Mouse (Mus musculus) liver, embryonic 11.5 days (tissue): ENCODE results near the gene Zbed5. TPM values are rescaled to one million over a fixed set of nuclear protein-coding genes. Genes with fewer than 3 reads are reported as not detected.
A peak's percentile ranks its signal among the peaks of the same experiment; 100 is the strongest.
"Not testable (repeated sequence)": the region's sequence is repeated elsewhere in the genome, so short reads cannot be mapped to it uniquely, and the experiment has no call there.

Experiments used
- ATAC-seq: fragments of 200-750 bp; cut with Nextera tagmentation; replicated peaks from 2 replicates; pipeline ENCODE4 v1.8.0; 2017; ENCODE audit warnings: moderate number of reproducible peaks, mild to moderate bottlenecking, moderate TSS enrichment, moderate library complexity; ENCODE audit not compliant: low FRiP score
- DNase-seq: peaks from one replicate; pipeline ENCODE4 v3.0.0-alpha.2; 2017; ENCODE audit warnings: low spot score
- H3K27ac ChIP-seq: fragments of 300-500 bp; sonication (generic); 2 replicates; pipeline ENCODE4 v1.5.1; 2014; ENCODE audit warnings: mild to moderate bottlenecking, low read depth, low read length, control low read depth
- H3K27me3 ChIP-seq: fragments of 300-500 bp; sonication (generic); replicated peaks from 2 replicates; pipeline ENCODE4 v1.6.1; 2014; ENCODE audit warnings: low read length, mixed read lengths; ENCODE audit not compliant: control insufficient read depth, insufficient read depth
- H3K36me3 ChIP-seq: fragments of 300-500 bp; sonication (generic); 2 replicates; pipeline ENCODE4 v1.6.1; 2014; ENCODE audit warnings: mild to moderate bottlenecking, low read length, moderate library complexity, mixed read lengths; ENCODE audit not compliant: control insufficient read depth, insufficient read depth
- H3K4me1 ChIP-seq: fragments of 300-500 bp; sonication (generic); replicated peaks from 2 replicates; pipeline ENCODE4 v1.6.1; 2014; ENCODE audit warnings: low read length, mixed read lengths; ENCODE audit not compliant: control insufficient read depth, insufficient read depth
- H3K4me2 ChIP-seq: fragments of 300-500 bp; sonication (generic); 2 replicates; pipeline ENCODE4 v1.6.1; 2014; ENCODE audit warnings: mild to moderate bottlenecking, control low read depth, moderate library complexity
- H3K4me3 ChIP-seq: fragments of 300-500 bp; sonication (generic); 2 replicates; pipeline ENCODE4 v1.5.1; 2014; ENCODE audit warnings: low read depth, low read length, control low read depth
- H3K9ac ChIP-seq: fragments of 300-500 bp; sonication (generic); 2 replicates; pipeline ENCODE4 v1.6.1; 2014; ENCODE audit warnings: low read depth, low read length, control low read depth
- H3K9me3 ChIP-seq: fragments of 300-500 bp; sonication (generic); 2 replicates; pipeline ENCODE4 v1.6.1; 2016; ENCODE audit warnings: low read length, inconsistent platforms, mixed read lengths; ENCODE audit not compliant: control insufficient read depth
- WGBS: fragments of 180-500 bp; shearing (Covaris S2); extraction: QIAGEN DNeasy Blood & Tissue Kit; methylation state at CpG from one replicate; pipeline ENCODE4 v1.1.7; 2014; 5-methylcytosine and 5-hydroxymethylcytosine counted together
- polyA plus RNA-seq: library from polyadenylated mRNA; unstranded; fragments of >200 nt; fragmentation: Nextera tagmentation; extraction: Ambion mirVana; gene quantifications from 2 replicates; pipeline ENCODE4 v1.2.1, GENCODE M21; 2014

Gene Zbed5
- polyA plus RNA-seq, 1 experiment from 2014 or later, result 3.8 TPM

GRCm38 (mm10) chr5:129886911-129887636, 8.4 kb upstream of the Zbed5 start, which contains the start of gene Chchd2:
Gene Chchd2 (minus strand): TSS chr5:129887470.
- Histone ChIP-seq H3K4me3 (peak within 1 kb of the TSS; percentile 92), H3K27me3 (no peaks in the 10 kb centered on the region), H3K4me2 (peak within 1 kb of the TSS; percentile 85), H3K9me3 (no peaks in the 10 kb centered on the region), H3K36me3 (peaks cover 9% of the 10 kb centered on the region), H3K4me1 (peaks cover 5% of the 10 kb centered on the region), H3K27ac (peak within 1 kb of the TSS; percentile 98), H3K9ac (peak within 1 kb of the TSS; percentile 91)
- under 1% methylated on average over 46 of the region's 46 CpGs for WGBS
- DNase-seq (peak; percentile 88), ATAC-seq (peak; percentile 98)

- ATAC-seq, H3K4me2 ChIP-seq, H3K27ac ChIP-seq, H3K9ac ChIP-seq, H3K4me3 ChIP-seq, H3K36me3 ChIP-seq, DNase-seq, H3K4me1 ChIP-seq, H3K9me3 ChIP-seq, H3K27me3 ChIP-seq: not testable (repeated sequence)
- 77% methylated on average over 4 of the region's 7 CpGs for WGBS
Observed at GRCm38 (mm10) chr5:129890390-129890789, 5.1 kb upstream of the Zbed5 start.

GRCm38 (mm10) chr5:129898449-129898848, 2.9 kb downstream of the Zbed5 start, which contains the start of gene Phkg1:
Gene Phkg1 (minus strand): TSS chr5:129898549.
- H3K27ac ChIP-seq, result no peak within 1 kb of the TSS
- H3K9me3 ChIP-seq, result no peaks in the 10 kb centered on the region
- no peak within 1 kb of the TSS for H3K4me3 ChIP-seq
- ATAC-seq, result no peak
- no peak for DNase-seq
- H3K4me1 ChIP-seq, result peaks cover 7% of the 10 kb centered on the region; the same call in 1 of the 2 replicates
- no peak within 1 kb of the TSS for H3K4me2 ChIP-seq
- no peaks in the 10 kb centered on the region for H3K27me3 ChIP-seq
- no peak within 1 kb of the TSS for H3K9ac ChIP-seq
- no peaks in the 10 kb centered on the region for H3K36me3 ChIP-seq
- WGBS, result 89% methylated on average over 1 of the region's 1 CpGs

GRCm38 (mm10) chr5:129907775-129908174, 12.3 kb downstream of the Zbed5 start:
- Histone ChIP-seq H3K4me2 (peak overlapping the region; percentile 82), H3K36me3 (no peaks in the 10 kb centered on the region), H3K9ac (no peak overlapping the region), H3K9me3 (no peaks in the 10 kb centered on the region), H3K27ac (no peak overlapping the region), H3K4me3 (peak overlapping the region; percentile 58), H3K4me1 (peaks cover 6% of the 10 kb centered on the region), H3K27me3 (no peaks in the 10 kb centered on the region)
- no peak for DNase-seq
- WGBS, result 25% methylated on average over 4 of the region's 4 CpGs
- no peak for ATAC-seq

- Histone ChIP-seq H3K27me3 (no peaks in the 10 kb centered on the region), H3K4me3 (peak within 1 kb of the TSS; percentile 58), H3K9ac (peak within 1 kb of the TSS; percentile 66), H3K36me3 (no peaks in the 10 kb centered on the region), H3K9me3 (no peaks in the 10 kb centered on the region), H3K4me1 (peaks cover 6% of the 10 kb centered on the region), H3K27ac (0 out of 2 replicates have a peak within 1 kb of the TSS, but pooled peaks have one; percentile 1), H3K4me2 (peak within 1 kb of the TSS; percentile 82)
- peak; percentile 90 for DNase-seq
- WGBS, result under 1% methylated on average over 63 of the region's 63 CpGs
- peak; percentile 94 for ATAC-seq
Observed at GRCm38 (mm10) chr5:129908242-129908965, 12.9 kb downstream of the Zbed5 start, which contains the start of gene Nupr1l. Gene Nupr1l (plus strand): TSS chr5:129908540.

GRCm38 (mm10) chr5:129909147-129909546, 13.6 kb downstream of the Zbed5 start:
- no peaks in the 10 kb centered on the region for H3K9me3 ChIP-seq
- H3K4me2 ChIP-seq, result peak overlapping the region; percentile 82
- DNase-seq, result no peak
- ATAC-seq, result no peak
- H3K9ac ChIP-seq, result peak overlapping the region; percentile 66
- 74% methylated on average over 9 of the region's 9 CpGs for WGBS
- peaks cover 6% of the 10 kb centered on the region for H3K4me1 ChIP-seq
- no peaks in the 10 kb centered on the region for H3K27me3 ChIP-seq
- no peaks in the 10 kb centered on the region for H3K36me3 ChIP-seq
- H3K27ac ChIP-seq, result no peak overlapping the region
- H3K4me3 ChIP-seq, result peak overlapping the region; percentile 58

- peaks cover 6% of the 10 kb centered on the region for H3K4me1 ChIP-seq
- H3K4me3 ChIP-seq, result no peak overlapping the region; the same call in 1 of the 2 replicates
- DNase-seq, result no peak
- H3K27me3 ChIP-seq, result no peaks in the 10 kb centered on the region
- no peak for ATAC-seq
- WGBS, result 73% methylated on average over 7 of the region's 7 CpGs
- H3K27ac ChIP-seq, result no peak overlapping the region
- no peaks in the 10 kb centered on the region for H3K36me3 ChIP-seq
- no peak overlapping the region for H3K9ac ChIP-seq
- H3K9me3 ChIP-seq, result no peaks in the 10 kb centered on the region
- H3K4me2 ChIP-seq, result no peak overlapping the region; the same call in 1 of the 2 replicates
Observed at GRCm38 (mm10) chr5:129909591-129909990, 14.1 kb downstream of the Zbed5 start.

- WGBS, result 26% methylated on average over 2 of the region's 2 CpGs
- Histone ChIP-seq H3K4me2 (no peak overlapping the region), H3K27me3 (no peaks in the 10 kb centered on the region), H3K9ac (no peak overlapping the region), H3K9me3 (no peaks in the 10 kb centered on the region), H3K4me1 (peaks cover 3% of the 10 kb centered on the region), H3K36me3 (no peaks in the 10 kb centered on the region), H3K4me3 (no peak overlapping the region), H3K27ac (no peak overlapping the region)
- DNase-seq (no peak), ATAC-seq (peak; percentile 32; the same call in 1 of the 2 replicates)
Observed at GRCm38 (mm10) chr5:129914024-129914423, 18.5 kb downstream of the Zbed5 start.
